Mouse (Mus musculus) layer of hippocampus, adult 9-11 months (tissue): ENCODE results near the gene Rbms2.
"Not testable (repeated sequence)": the region's sequence is repeated elsewhere in the genome, so short reads cannot be mapped to it uniquely, and the experiment has no call there.

Experiments used
- DNase-seq: peaks from one replicate; pipeline ENCODE4 v3.0.0; 2022

The Rbms2 gene

DNA sequence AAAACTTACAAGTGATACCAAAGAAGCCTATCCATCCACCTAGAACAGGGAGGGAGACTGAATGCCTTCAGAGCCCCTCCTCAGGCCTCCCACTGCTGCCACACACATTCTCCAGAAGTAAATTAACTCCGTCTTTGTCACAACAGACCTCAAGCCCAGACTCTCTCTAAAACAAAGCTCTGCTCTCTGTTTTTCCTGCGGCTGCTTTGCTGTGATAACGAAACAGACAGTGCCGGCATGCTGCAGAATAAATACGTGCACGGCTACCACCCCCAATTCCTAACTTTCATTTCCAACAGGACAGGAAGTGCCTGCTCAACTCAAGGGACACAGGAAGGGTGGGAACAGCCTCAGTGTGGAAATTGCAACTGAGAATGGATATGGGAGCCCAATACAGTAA, at the start of gene Rbms2:
Gene Rbms2 (minus strand): TSS at position 309 of the 400 bp plus-strand sequence.
- no peak for DNase-seq

DNA sequence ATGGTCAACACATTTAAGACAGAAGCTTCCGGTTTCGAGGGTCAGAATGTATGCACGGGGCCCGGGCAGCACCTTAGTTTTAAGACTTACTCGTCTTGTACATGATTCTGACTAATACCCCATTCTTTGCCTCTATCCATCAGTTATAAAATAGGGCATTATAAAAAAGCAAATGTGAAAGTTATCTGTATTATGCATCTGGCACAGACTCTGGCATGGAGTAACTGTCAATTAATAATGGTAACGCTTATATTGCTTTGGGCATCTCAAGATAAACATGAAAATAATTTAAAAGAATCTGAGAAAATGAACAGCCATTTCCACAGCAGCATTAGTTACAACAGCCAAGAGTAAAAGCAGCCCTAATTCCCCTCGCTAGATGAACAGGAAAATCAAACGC, 47.9 kb upstream of the Rbms2 start:
- DNase-seq = no peak

DNA sequence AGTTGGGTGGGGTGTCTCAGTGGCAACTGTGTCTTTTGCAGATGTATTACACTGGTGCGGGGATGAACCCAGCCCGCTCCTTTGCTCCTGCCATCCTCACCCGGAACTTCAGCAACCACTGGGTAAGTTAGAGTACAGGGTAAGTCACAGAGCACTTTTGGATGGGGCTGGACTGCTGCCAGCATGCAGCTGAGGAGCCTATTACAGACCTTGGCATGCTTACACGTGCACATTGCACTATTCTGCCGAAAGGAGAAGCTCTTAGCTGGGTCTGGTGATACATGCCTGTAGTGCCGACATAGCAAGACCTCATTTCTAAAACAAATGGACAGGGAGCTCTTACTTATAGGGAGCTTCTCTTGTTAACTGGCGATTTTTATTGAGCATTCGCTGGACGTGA, 47.5 kb upstream of the Rbms2 start:
- no peak for DNase-seq

DNA sequence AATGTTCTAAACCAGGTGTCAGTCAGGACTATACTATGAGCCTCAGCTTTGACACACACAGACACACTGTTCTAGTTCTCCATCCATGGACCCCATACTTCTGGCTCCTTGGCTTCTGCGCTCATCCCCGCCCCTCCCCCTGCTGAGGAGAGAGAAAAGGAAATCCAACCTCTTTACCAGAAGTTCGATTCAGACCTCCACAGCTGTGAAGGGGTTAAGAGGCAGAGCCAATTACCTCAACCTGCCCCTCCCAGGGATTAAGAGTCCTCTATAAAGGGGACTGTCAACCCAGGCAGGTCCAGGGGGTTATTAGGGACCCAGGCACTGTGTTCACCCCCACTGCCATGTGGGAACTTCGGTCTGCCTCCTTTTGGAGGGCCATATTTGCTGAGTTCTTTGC, 45.4 kb upstream of the Rbms2 start, which contains the start of gene Mip:
Gene Mip (plus strand): TSS at position 301 of the 400 bp plus-strand sequence.
- DNase-seq = no peak

DNA sequence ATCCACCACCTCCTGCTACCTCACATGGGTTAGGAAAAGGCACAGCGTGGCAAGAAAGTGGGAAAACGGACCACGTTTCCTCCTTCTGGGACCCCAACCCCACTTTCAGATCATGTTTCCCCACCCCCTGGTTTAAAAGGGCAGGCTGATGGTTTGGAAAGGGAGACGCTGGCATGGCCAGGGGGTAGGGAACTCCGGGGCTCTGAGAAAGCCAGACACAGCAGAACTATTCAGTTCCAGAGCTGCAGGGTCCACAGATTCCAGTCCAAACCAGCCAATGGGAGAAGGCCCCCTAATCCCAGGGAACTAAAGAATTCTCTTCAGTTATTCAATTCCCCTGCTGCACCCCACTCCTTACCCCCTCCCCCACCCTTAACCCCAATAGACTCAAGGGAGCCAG, 45.0 kb upstream of the Rbms2 start:
- no peak for DNase-seq

DNA sequence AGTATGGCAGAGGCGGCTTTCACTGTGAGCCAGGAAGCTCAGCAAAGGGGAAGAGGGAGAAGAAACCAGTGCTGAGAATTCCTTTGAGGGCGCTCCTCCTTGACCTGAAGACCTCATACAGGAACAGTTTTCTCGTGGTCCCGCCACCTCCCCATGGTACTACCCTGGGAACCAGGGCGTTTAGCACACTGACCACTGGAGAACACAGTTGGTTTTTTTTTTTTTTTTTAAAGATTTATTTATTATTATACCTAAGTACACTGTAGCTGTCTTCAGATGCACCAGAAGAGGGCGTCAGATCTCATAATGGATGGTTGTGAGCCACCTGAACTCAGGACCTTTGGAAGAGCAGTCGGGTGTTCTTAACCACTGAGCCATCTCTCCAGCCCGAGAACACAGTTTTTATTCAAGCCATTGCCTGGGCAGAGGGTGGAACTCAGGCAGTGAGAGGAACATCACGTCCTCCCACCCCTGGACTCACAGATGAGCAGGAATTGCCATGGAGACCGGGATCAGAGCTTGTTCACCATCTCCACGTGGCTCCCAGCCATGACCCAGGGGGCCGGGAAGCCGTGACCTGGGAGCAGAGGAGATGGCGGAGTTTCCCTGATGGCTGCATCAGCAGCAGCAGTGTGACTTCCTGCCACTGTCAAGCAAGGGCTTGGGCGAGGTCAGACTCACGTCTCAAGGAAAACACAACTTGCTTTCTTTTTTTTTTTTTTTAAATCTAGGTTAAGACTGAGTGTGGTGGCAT, 41.6 kb upstream of the Rbms2 start:
- no peak for DNase-seq

DNA sequence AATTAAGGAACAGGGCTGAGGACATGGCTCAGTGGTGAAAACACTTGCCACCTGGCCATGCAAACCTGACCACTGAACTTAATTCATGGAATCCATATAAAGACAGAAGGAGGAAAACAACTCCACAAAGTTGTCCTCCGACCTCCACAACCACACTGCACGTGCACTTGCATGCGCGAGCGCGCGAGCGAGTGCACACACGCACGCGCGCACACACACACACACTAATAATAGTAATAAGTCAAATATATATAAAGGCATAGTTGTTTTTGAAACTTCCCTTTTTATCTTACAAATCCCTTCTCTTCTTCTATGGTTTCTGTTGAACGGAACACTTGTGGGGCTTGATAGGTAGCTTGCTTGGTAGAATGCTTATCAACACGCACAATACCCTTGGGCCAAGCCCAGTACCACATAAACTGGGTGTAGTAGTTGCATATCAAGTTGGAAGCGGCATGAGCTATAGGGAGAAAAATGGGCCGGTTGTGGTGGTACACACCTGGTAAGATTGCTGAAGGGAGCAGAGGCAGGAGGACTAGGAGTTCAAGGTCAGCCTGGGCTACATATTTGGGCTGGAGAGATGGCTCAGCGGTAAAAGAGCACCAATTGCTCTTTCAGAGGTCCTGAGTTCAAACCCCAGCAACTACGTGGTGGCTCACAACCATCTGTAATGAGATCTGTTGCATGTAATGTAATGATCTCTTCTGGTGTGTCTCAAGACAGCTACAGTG, 38.5 kb upstream of the Rbms2 start:
- no peak for DNase-seq

DNA sequence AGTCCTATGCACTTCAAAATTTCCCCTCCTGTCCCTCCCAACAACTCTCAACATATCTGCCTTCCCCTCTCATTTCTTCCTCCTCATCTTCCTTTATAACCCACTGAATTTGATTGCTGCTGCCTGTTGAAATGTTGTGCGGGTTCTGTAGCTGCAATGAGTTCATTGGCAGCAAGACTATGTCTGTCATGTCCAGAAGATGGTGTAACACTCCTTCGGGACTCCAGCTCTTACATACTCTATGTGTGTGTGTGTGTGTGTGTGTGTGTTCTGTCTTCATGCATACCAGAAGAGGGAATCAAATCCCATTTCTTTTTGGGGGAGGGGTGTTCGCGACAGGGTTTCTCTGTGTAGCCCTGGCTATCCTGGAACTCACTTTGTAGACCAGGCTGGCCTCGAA, 34.9 kb upstream of the Rbms2 start:
- no peak for DNase-seq

DNA sequence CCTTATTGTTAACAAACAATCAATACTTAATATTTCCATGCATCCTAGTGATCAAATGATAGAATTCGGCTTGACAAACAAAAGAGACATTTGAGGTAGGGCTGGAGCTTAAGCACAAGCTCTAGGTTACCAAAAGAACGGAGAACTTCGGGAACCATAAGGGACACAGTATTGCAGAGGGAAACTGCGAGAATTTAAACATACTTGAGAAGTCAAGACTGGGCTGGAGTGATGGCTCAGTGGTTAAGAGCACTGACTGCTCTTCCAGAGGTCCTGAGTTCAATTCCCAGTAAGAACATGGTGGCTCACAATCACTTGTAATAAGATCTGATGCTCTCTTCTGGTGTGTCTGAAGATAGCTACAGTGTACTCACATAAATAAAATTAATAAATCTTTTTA, 34.0 kb upstream of the Rbms2 start:
- DNase-seq = not testable (repeated sequence)

DNA sequence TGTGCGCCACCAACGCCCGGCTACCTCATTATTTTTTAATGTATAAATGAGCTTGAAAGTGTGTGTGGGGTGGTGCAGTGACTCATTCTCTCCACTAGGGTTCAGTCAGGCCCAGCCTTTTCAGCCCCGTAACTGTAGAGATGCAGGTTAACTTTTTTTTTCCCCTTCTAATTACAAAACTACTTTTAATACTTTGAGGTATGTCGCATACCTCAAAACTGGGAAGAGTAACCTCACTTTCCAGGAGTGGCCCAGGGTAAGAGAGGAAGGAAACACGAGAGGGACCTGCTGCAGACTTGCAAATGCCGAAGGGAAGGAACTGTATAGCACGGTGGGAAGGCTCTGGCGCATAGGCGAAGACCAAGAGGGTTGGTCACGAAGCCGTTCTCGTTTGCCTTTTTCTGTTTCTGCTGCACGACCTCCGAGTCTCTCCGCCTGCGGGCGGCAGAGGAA, 32.8 kb upstream of the Rbms2 start:
- no peak for DNase-seq

DNA sequence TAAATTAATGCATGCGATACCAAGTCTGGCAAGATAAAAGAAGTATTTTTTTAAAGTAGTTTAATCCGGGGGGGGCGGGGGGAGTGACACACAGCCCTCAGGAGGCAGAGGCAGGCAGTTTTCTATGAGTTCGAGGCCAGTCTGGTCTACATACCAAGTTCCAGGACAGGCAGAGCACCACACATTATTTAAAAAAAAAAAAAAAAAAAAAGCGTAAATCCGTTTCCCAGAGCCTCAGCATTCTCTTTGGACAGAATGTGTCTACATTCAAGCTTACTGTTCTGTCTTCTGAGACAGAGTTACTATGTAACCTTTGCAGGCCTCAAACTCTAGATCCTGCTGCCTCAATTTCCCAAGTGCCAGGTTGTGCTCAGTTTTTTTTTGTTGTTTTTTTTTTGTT, 32.1 kb upstream of the Rbms2 start:
- DNase-seq = no peak

DNA sequence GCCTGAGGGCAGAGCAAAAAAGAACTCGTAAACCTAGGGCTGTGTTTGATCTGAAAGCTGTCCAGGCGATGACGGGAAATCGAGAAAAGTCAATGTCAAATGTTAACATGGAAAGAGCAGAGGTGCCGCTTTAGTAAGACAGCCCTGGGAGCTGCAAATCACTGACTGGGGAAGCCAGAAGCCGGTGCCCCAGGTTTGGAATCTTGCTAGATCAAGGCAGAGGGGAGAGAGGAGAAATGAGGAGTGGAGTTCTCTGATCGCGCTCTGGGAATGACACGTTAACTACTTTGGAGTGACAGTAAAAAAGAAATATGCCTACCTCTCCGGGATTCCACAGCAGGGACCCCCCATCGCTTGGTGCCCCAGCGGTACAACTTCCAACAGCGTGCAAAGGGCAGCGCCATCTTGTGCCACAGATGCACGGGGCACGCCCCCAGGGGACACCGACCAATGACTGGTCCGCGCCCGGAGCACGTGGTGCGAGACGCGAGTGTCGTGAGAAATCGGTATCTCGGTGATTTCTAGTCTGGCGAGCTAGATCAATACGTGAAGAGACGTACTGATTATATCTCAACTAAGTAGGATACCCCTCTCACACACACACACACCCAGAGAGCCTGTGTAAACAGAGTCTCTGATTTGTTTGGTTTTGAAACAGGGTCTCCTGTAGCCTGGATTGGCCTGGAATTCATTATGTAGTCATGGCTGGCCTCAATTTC, 31.5 kb upstream of the Rbms2 start, which contains the start of gene Spryd4:
Gene Spryd4 (minus strand): TSS at position 418 of the 719 bp plus-strand sequence.
- peak; percentile 89 for DNase-seq

DNA sequence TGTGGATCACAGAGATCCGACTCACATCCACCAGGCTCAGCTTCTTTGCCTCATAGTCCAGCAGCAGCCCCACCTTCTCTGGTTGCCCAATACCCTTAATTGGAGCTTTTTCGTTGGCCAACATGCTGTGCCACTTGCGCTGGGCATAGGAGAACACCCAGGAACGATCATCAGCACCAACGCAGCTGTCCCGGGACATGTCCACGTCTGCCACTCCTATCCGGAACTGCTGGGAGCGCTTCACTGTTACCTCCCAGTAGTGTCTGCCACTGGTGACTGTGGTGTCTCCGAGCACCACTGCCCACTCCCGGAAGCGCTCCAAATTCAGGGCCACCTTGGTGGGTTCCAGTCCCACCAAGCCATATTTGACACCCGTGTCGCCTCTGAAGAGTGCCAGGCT, 30.9 kb upstream of the Rbms2 start:
- no peak for DNase-seq

DNA sequence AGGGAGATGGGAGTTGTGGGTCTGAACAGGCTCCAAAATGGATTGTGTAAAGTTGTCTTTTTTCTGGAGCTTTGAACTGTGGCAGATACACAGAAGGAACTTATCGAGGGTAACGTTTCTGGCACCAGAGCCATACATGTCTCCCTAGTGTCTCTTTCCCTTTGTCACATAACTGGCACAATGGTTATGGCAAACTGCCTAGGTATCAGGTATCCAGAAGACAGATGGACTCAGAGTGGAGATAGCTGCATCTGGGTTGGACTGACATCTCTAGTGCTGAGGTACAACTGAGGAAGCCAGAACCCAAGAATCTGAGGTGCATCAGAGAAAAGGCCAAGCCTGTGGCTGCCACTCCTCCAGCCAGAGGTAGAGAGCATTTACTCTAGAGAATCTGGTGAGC, 30.0 kb upstream of the Rbms2 start:
- DNase-seq = no peak

DNA sequence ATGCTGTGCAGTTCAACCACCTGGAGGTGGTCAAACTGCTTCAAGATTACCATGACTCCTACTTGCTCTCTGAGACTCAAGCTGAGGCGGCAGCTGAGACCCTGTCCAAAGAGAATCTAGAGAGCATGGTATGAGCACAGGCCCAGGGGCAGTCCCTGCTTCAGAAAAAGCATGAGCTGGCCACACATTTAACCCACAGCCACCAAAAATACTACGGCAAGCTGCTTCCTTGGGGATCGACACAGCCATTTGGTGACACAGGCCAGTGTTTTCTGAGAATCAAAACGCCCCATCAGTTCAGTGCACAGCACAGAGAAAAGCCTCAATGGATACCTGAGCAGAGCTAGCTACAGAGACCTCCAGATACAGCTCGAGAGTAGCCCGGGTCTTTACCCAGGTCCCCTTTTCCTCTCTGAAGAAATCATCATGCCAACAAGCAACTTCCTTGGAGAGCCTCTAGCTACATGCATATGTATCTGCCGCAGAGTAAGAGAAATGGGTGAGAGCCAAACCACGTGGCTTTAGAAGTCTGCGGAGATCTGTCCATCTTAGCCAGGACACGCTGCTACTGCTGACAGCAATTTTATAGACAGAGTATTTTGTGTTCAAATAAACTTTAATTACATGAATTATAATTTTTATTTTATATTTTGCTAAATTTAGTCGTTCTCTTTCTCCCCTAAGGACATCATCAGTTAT, 29.4 kb upstream of the Rbms2 start:
- no peak for DNase-seq

DNA sequence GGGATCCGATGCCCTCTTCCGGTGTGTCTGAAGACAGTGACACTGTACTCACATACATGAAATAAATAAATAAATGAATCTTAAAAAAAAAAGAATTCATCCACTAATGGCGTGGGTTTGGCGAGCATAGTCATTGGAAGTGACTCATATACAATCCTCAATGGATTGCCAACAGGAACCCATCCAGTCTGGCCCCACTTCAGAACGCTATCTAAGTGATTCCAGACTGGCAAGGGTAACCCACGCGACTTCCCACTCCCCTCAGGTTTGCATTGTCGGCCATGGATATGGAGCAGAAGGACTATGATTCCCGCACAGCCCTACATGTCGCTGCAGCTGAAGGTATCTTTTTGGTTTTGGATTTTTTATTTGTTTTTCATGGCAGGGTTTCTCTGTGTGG, 28.2 kb upstream of the Rbms2 start:
- DNase-seq = peak; percentile 46

DNA sequence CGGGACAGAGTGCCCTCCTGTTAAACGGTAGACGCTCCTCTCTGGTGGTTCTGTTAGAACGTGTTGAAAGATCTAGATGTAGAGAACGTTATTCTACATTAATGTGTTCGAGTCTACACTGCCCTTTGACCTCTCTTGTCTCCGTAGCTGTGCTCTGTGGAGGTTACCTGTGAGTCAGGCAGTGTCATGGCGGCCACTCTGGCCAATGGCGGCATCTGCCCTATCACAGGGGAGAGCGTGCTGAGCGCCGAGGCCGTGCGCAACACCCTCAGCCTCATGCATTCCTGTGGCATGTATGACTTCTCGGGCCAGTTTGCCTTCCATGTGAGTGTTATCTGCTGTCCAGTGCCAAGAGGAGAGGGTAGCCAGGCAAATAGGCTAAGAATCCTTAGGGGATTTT, 24.8 kb upstream of the Rbms2 start:
- DNase-seq = no peak

DNA sequence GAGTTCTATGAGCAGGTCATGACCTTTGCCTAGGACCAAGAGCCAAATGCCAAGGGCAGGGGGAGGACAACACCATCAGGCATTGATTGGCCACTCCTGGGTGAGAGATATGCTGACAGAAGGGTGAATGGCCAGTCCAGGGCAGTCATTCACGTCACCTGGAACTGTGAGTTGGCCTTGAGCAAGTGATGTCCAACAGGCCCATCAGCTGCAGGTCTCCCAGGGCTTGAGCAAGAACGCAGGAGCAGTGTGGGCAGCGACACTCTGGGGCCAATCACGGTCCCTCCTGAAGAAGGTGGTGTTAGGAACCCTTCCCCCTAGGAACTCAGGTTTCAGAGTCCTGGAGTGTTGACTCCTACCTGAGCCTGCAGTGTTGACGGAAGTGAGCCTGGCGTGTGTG, 21.8 kb upstream of the Rbms2 start:
- DNase-seq = no peak

DNA sequence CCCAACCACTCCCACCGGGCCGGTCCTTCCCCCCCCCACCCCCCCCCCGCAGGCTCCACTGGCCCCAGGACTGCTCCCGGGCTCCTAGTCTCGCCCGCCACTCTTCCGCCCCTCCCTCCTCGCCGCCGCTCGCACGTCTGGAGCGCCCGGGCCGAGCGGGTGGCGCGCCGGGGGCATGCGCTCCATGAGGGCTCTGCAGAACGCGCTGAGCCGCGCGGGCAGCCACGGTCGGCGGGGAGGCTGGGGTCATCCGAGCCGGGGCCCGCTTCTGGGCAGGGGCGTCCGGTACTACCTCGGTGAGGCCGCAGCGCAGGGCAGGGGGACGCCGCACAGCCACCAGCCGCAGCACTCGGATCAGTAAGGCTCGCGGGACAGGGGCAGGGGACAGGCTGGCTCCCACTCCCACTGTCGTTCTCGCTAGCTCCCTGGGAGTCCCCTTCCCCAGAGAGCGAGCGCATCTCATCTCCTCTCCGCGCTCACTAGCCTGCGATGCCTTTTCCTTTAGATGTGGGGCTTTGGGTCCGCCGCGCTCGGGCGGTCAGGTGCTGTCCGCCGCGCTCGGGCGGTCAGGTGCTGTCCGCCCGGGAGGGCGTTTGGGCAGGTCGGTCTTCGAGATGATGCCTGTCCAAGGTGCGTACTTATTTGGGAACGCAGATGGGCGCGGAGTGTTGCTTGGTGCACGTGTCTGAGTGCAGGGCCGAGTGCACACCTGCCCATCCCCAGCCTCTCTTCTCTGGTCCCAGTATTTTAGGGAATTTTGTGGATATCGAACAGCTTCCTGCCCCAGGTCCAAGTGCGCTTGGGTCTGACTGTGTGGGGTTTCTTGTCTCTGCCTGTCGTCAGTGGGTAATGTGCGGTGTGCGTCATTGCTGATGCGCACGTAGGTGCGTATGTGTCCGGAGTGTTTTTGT, 14.7 kb upstream of the Rbms2 start:
- peak; percentile 46 for DNase-seq

DNA sequence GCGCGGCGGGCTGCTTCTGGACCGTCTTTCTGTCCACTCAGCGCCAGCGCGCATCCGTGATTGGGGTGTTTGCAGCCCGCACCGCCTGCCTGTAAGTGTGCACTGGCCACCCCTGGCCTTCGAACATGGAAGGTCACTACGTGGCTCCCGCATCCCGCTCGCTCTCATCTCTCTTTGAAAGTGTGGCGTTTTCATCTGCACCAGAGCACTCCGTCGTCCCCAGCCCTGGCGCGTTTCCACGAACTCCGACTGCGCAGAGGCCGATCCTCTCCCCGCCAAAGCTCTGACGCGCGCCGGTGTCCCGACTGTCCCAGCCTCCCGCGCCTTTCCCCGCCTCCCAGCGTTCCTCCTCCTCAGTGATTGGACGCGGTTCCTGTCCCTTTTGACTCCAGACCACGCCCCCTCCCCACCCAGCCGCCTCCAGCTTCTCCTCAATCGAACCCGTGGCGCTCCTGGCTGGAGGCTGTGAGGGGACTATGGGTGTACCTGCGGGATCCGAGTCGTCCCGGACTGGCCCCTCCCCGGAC, 14.0 kb upstream of the Rbms2 start, which contains the start of gene Gls2:
Gene Gls2 (plus strand): TSS at position 434 of the 527 bp plus-strand sequence.
- DNase-seq = peak; percentile 97

DNA sequence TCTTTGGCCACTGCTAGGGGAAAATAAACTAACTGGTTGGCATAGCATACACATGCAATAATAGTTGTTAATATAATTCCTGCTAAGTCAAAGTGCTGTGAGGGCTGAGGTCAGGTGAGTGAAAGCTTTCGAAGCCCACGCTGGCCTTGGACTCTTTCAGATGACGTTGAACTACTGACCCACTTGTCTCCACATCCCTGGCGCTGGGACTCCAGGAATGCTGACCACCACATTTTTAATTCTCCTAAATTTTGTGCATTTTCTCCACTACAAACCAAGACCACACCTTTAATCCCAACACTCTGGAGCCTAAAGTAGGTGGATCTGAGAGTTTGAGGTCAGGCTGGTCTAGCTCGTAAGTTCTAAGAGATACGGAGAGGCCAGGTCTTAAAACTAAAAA, 13.0 kb upstream of the Rbms2 start:
- no peak for DNase-seq
